Comparison of ENCODE assay signal across 9 mouse cellular contexts in the genomic region with DNA sequence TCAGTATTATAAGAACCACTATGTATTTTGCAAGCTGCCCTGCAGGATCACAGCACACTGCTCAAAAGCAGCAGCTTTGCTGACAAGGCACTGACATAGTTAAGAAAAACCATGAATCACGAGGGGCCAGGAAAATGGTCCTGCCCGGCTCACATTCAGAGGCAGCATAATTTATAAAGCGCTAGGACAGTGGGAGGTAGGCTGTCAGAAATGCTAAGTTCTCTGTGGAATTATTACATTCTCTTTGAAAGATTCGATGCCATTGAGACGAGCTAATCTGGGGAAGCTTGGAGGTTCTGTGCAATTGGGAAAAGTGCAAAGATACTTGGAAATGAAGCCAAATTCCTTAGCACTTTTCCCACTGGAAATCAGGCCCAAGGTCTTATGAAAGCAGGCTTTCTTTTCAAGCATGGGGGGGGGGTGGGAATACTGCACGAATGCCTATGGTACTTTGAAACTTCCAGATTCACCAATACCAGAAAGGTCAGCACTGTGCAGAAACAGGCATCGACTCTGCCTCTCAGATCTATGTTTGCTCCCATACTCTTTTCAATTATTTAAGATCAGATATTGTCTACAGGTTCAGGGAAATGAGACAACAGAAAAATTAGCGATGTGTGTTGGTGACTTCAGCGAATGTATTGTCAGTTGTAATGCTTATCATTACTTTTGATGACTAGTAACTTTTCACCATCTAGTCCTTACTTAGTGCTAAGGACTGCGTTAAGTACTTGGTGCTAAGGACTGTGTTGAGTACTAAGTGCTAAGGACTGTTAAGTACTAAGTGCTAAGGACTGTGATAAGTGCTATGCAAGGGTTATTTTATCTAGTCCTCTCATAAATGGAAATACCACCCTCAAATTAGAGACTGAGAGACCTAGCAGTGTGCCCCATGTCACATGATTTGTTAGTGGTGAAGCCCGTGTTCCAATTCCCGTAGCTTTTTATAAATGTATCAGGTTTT. TPM values are rescaled to one million over a fixed set of nuclear protein-coding genes. Genes with fewer than 3 reads are reported as not detected.
DNase-seq lines count a peak whose midpoint lies in the region; ATAC-seq and TF ChIP-seq lines count a peak whose summit lies in the region.
"Had no signal": no experiment of that assay in that cellular context is flagged by ENCODE, and none has a peak within 500 bp of the region (broad histone marks: within the 10 kb centered on the region; RNA-seq: fewer than 3 reads in every experiment).

No protein-coding gene starts in this region.

- 53% methylated on average over 12 of the region's 12 CpGs for WGBS in kidney, embryonic 15.5 days
- WGBS in forebrain, embryonic 15.5 days = 45% methylated on average over 12 of the region's 12 CpGs
- 55% methylated on average over 12 of the region's 12 CpGs for WGBS in midbrain, embryonic 12.5 days

- H3K4me3 ChIP-seq in kidney, embryonic 15.5 days (replicated peaks) = no peak overlapping the region
- no peak overlapping the region for H3K4me3 ChIP-seq in forebrain, embryonic 15.5 days
- no peak overlapping the region for H3K4me3 ChIP-seq in midbrain, embryonic 12.5 days
- H3K4me3 ChIP-seq: liver, embryonic 13.5 days had no signal

- H3K9ac ChIP-seq in kidney, embryonic 15.5 days = no peak overlapping the region
- H3K9ac ChIP-seq in forebrain, embryonic 15.5 days (replicated peaks) = no peak overlapping the region
- H3K9ac ChIP-seq in midbrain, embryonic 12.5 days (replicated peaks) = no peak overlapping the region
- H3K9ac ChIP-seq: liver, embryonic 13.5 days had no signal

- no peak for ATAC-seq in kidney, embryonic 15.5 days (replicated peaks; ENCODE audit: low FRiP score)
- ATAC-seq in forebrain, embryonic 15.5 days (replicated peaks) = peak; percentile 50; the same call in 1 of the 2 replicates
- ATAC-seq in midbrain, embryonic 12.5 days (ENCODE audit: low FRiP score, low read depth) = peak; percentile 65
- no peak for ATAC-seq in erythroid progenitor cell, adult 5-6 weeks (replicated peaks; ENCODE audit: low FRiP score, poor library complexity, severe bottlenecking)
- ATAC-seq in cerebellum, adult (ENCODE audit: insufficient number of reproducible peaks, low FRiP score, low TSS enrichment) = no peak

- H3K27me3 ChIP-seq in kidney, embryonic 15.5 days = no peaks in the 10 kb centered on the region
- no peaks in the 10 kb centered on the region for H3K27me3 ChIP-seq in forebrain, embryonic 15.5 days
- no peaks in the 10 kb centered on the region for H3K27me3 ChIP-seq in midbrain, embryonic 12.5 days
- H3K27me3 ChIP-seq: liver, embryonic 13.5 days had no signal

- no peaks in the 10 kb centered on the region for H3K9me3 ChIP-seq in kidney, embryonic 15.5 days (replicated peaks)
- H3K9me3 ChIP-seq in forebrain, embryonic 15.5 days = no peaks in the 10 kb centered on the region
- no peaks in the 10 kb centered on the region for H3K9me3 ChIP-seq in midbrain, embryonic 12.5 days
- H3K9me3 ChIP-seq: liver, embryonic 13.5 days had no signal

- H3K36me3 ChIP-seq in kidney, embryonic 15.5 days = no peaks in the 10 kb centered on the region
- H3K36me3 ChIP-seq in forebrain, embryonic 15.5 days = no peaks in the 10 kb centered on the region
- no peaks in the 10 kb centered on the region for H3K36me3 ChIP-seq in midbrain, embryonic 12.5 days
- H3K36me3 ChIP-seq: liver, embryonic 13.5 days had no signal

- TF ChIP-seq POLR2A in brain, embryonic 14.5 days (IDR thresholded peaks at IDR 0.05; ENCODE audit: borderline replicate concordance, extremely low read depth, insufficient read depth, insufficient read length, poor library complexity, severe bottlenecking) = no peak

- peak; percentile 23 for DNase-seq in kidney, adult 9 months
- peak; percentile 78 for DNase-seq in brain, embryonic 14.5 days (ENCODE audit: low read depth)
- no peak for DNase-seq in thymus, adult 18-20 months
- DNase-seq: liver, embryonic 13.5 days had no signal

- no peak overlapping the region for H3K27ac ChIP-seq in kidney, embryonic 15.5 days
- H3K27ac ChIP-seq in forebrain, embryonic 15.5 days (replicated peaks) = no peak overlapping the region; the same call in 1 of the 2 replicates
- H3K27ac ChIP-seq in midbrain, embryonic 12.5 days (replicated peaks) = no peak overlapping the region
- H3K27ac ChIP-seq: liver, embryonic 13.5 days had no signal

- H3K4me1 ChIP-seq in kidney, embryonic 15.5 days = peaks cover 12% of the 10 kb centered on the region; the same call in 1 of the 2 replicates
- H3K4me1 ChIP-seq in forebrain, embryonic 15.5 days = peaks cover 14% of the 10 kb centered on the region
- H3K4me1 ChIP-seq in midbrain, embryonic 12.5 days = peaks cover 11% of the 10 kb centered on the region; the same call in 1 of the 2 replicates

- H3K4me2 ChIP-seq in kidney, embryonic 15.5 days = no peak overlapping the region
- H3K4me2 ChIP-seq in forebrain, embryonic 15.5 days (replicated peaks) = no peak overlapping the region; the same call in 1 of the 2 replicates
- no peak overlapping the region for H3K4me2 ChIP-seq in midbrain, embryonic 12.5 days (replicated peaks)

- TF ChIP-seq CTCF in brain, embryonic 14.5 days (IDR thresholded peaks at IDR 0.05; ENCODE audit: borderline replicate concordance, extremely low read depth, insufficient read depth, insufficient read length) = no peak

RNA-seq across cellular contexts. Expression of a gene that starts 28.4 kb away (rescaled TPM):
- polyA plus RNA-seq in kidney, embryonic 15.5 days (2015; fragmentation: Nextera tagmentation; extraction: Ambion mirVana) = 123 and 125 TPM in 2 replicates
- polyA plus RNA-seq in brain, embryonic 14.5 days (2012; rRNA removed) = 133 and 154 TPM in 2 replicates
- polyA plus RNA-seq in forebrain, embryonic 15.5 days (2015; fragmentation: Nextera tagmentation; extraction: Ambion mirVana) = 281 and 308 TPM in 2 replicates
- 169 and 179 TPM in 2 replicates for polyA plus RNA-seq in midbrain, embryonic 12.5 days (2016; fragmentation: Nextera tagmentation; extraction: Ambion mirVana)
- 34.6 and 58.7 TPM in 2 replicates for total RNA-seq in erythroid progenitor cell, adult 5-6 weeks (2015; ENCODE audit: low replicate concordance)
- 37.7 and 57.4 TPM in 2 replicates for total RNA-seq in erythroid progenitor cell, adult 5-6 weeks (2017; ENCODE audit: low replicate concordance)

Comparison
In these comparisons a context has a peak if more than half of its experiments do, and no peak if none do; other contexts are left out.
1. DNase-seq: peak in kidney, adult 9 months (single experiment) and brain, embryonic 14.5 days (single experiment); none in thymus, adult 18-20 months (0 of 2).
2. ATAC-seq: peak in forebrain, embryonic 15.5 days (single experiment) and midbrain, embryonic 12.5 days (single experiment); none in kidney, embryonic 15.5 days (single experiment), erythroid progenitor cell, adult 5-6 weeks (single experiment) and cerebellum, adult (single experiment).